Mouse (Mus musculus): ENCODE measurements around the gene 4930432M17Rik. TPM values are rescaled to one million over a fixed set of nuclear protein-coding genes. Genes with fewer than 3 reads are reported as not detected.

Gene 4930432M17Rik
- polyA plus RNA-seq, 1 experiment from 2014 or later = not detected

DNA sequence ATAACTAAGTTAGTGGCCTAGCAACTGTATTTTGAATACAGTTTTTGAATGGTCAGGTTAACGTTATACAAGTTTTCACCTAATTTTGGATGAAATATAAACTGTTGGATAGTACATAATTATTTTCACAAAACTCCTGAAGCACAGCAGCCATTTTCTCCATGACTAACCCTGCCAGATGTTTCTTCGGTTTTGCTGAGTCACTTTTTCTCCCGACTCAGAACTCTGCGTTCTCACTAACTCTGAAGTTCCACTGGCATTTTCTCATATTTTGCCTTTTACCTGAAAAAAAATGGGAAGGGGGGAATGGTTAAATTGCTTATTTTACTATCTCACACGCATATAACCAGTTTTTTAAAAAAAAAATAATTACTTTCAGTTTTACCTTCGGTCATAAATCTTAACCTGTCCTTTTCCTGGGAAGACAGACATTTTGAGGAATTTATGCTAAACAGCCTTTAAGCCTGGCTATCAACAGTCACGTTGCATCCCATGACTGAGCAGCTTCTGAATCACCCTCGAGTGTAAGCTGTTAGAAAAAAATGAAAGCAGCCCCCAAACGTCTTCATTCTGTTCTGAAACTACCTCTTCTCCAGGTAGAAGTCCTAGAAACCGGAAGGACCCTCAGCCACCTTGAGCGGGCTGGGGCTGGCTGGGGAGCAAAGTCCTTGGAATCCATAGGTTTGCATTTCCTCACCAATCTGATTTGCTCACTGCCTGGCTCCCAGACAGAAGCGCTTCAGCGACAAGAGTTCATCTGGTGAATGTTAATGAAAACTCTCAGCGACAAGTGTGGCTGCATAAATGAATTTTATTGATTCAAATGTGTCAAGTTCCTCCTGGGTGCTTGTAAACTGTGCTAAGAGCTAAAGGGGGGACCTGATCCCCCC is 50.5 kb downstream of the 4930432M17Rik start:
- peak overlapping the region; percentile 26; the same call in 1 of the 2 replicates for H3K4me2 ChIP-seq
- H3K9ac ChIP-seq = no peak overlapping the region
- H3K36me3 ChIP-seq (replicated peaks) = no peaks in the 10 kb centered on the region
- H3K4me3 ChIP-seq (replicated peaks) = no peak overlapping the region
- H3K27ac ChIP-seq (replicated peaks) = no peak overlapping the region
- peaks cover 48% of the 10 kb centered on the region for H3K27me3 ChIP-seq
- WGBS (ENCODE audit: insufficient replicate concordance) = 25% methylated on average over 14 of the region's 14 CpGs
- H3K9me3 ChIP-seq (replicated peaks) = no peaks in the 10 kb centered on the region
- no peak for ATAC-seq (ENCODE audit: insufficient read depth)
- peaks cover 18% of the 10 kb centered on the region; the same call in 1 of the 2 replicates for H3K4me1 ChIP-seq (replicated peaks)

DNA sequence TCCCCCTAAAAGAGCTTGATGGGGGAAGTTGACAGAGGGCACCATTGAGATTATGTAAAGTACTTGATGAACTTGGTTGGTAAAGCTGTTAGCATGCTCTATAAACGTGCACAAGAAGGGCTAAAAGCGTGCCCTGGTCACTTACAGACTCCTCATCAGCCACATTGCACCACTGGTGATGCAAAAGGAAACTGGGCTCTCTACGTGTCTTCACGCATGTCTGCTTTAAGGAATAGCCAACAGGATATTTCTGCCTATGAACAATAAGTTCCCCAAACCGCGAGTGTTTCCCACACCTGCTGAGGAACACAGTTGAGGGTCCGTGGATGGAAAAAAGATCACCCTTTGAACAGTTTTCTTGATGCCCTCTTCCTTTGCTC is 51.1 kb downstream of the 4930432M17Rik start:
- no peak for ATAC-seq (ENCODE audit: insufficient read depth)
- H3K4me2 ChIP-seq = peak overlapping the region; percentile 26; the same call in 1 of the 2 replicates
- peaks cover 48% of the 10 kb centered on the region for H3K27me3 ChIP-seq
- H3K9me3 ChIP-seq (replicated peaks) = no peaks in the 10 kb centered on the region
- WGBS (ENCODE audit: insufficient replicate concordance) = 22% methylated on average over 7 of the region's 7 CpGs
- no peak overlapping the region for H3K4me3 ChIP-seq (replicated peaks)
- no peak overlapping the region for H3K27ac ChIP-seq (replicated peaks)
- peaks cover 18% of the 10 kb centered on the region; the same call in 1 of the 2 replicates for H3K4me1 ChIP-seq (replicated peaks)
- H3K36me3 ChIP-seq (replicated peaks) = no peaks in the 10 kb centered on the region
- no peak overlapping the region for H3K9ac ChIP-seq

DNA sequence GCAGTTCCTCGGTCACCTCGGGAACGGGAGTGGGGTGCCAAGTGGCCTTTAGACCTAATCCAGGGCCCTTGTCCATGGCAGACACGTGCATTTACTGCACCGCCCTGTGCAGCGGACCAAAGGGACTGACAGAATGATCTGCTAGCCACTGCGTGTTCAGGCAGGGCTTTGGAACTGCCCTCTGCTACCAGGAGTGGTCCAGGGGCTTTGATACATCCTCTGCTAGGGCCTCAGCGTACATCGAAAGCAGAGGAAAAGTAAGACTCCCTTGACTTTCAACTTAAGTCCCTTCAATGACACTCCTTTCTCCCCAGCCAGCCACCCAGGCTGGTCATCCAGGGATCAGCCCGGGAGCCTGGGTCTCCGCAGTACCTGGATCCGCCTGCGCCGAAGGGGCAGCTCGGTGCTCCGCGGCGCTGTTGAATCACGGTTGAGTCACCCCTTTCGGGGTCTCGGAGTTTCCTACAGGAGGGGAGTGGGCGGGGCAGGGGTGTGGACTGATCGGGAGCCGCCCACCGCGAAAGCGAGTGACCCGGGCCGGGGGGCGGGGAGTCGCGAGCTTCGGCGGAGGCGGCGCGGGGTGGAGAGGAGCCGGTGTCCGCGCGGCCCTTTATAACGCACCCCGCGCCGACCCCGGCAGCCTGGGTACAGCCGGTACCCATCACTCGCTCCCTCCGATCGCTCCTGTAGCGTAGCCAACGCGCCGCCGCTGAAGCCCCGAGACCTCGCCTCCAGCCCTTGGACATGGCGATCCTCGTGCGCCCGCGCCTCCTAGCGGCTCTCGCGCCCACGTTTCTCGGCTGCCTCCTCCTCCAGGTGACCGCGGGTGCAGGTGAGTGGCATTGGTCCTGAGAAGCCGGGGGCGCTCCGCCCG is 52.6 kb downstream of the 4930432M17Rik start, which contains the start of gene F3:
Gene F3 (plus strand): TSS at position 567 of the 874 bp plus-strand sequence.
- WGBS (ENCODE audit: insufficient replicate concordance) = 1% methylated on average over 73 of the region's 73 CpGs
- peaks cover 48% of the 10 kb centered on the region for H3K27me3 ChIP-seq
- no peaks in the 10 kb centered on the region for H3K36me3 ChIP-seq (replicated peaks)
- peaks cover 18% of the 10 kb centered on the region; the same call in 1 of the 2 replicates for H3K4me1 ChIP-seq (replicated peaks)
- H3K9ac ChIP-seq = no peak within 1 kb of the TSS
- peak; percentile 54 for ATAC-seq (ENCODE audit: insufficient read depth)
- H3K27ac ChIP-seq (replicated peaks) = no peak within 1 kb of the TSS
- peak within 1 kb of the TSS; percentile 72 for H3K4me2 ChIP-seq
- H3K4me3 ChIP-seq (replicated peaks) = peak within 1 kb of the TSS; percentile 59
- H3K9me3 ChIP-seq (replicated peaks) = no peaks in the 10 kb centered on the region

DNA sequence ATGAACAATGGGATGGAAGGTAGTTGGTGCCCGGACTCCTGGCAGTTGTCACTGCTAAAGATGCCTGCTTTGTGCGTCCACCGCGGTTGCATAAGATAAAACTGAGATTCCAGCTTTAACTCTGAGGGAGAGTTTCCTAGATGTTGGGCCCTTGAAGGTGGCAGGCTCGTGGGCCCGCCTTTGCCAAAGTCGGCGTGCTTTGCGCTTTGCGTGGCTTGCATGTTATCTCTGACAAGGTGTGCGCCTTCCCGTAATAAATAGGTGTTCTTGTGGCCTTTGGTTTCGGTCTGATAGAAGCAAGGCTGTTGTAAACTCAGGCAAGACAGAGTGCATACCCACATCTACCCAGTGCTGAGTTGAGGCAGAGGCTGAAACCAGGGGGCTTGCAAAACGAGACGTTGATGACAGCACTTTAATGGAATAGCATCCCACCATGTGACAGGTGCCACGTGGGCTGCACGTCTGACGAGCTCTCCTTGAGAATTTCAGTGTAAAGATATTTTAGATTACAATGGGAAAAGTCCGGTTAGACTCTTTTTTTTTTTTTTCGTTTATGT is 53.5 kb downstream of the 4930432M17Rik start:
- Histone ChIP-seq H3K27me3 (peaks cover 48% of the 10 kb centered on the region), H3K9me3 (replicated peaks) (no peaks in the 10 kb centered on the region), H3K4me2 (peak overlapping the region; percentile 72), H3K4me1 (replicated peaks) (peaks cover 18% of the 10 kb centered on the region; the same call in 1 of the 2 replicates), H3K36me3 (replicated peaks) (no peaks in the 10 kb centered on the region), H3K27ac (replicated peaks) (no peak overlapping the region), H3K9ac (no peak overlapping the region), H3K4me3 (replicated peaks) (peak overlapping the region; percentile 59)
- no peak for ATAC-seq (ENCODE audit: insufficient read depth)
- 11% methylated on average over 20 of the region's 20 CpGs for WGBS (ENCODE audit: insufficient replicate concordance)

DNA sequence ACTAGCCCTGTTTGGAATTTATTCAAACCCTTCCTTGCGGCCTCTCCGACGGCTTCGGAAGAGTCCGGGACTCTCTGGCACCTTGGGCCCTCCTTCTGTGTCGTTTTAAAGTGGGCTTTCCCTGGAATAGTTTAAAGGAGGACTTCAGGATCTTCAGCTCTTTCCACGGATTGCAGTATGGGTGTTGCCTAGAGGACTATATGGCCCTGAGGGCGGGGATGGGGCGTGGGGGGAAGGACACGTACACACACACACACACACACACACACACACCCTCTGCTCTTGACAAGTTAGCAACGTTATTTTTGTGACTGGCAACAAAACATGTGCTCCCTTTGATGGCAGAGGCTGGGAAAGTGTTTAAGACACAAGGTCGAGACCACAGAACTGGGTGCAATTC is 54.0 kb downstream of the 4930432M17Rik start:
- no peak overlapping the region for H3K4me2 ChIP-seq
- no peak overlapping the region for H3K4me3 ChIP-seq (replicated peaks)

DNA sequence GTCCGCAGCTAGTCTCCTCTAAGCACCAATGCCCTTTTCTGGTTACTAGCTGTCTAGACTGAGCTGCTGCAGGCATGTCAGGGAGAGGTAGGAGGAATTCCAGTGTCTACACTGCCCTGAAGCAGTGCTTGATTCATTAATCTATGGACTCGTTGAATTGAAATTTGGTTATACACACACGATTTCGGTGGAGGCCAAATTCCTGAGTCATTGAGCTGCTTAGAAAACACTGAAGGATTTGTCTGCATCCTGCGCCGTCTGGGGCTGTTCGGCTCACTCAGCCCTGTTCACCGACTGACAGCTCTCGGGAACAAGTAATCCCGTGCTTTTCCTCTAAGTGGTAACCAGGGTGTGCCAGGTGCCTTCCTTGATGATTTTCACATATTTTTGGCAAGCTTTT is 55.1 kb downstream of the 4930432M17Rik start:
- 78% methylated on average over 10 of the region's 10 CpGs for WGBS (ENCODE audit: insufficient replicate concordance)

More for the DNA sequence above, 54.0 kb downstream of the 4930432M17Rik start:
- Histone ChIP-seq H3K27ac (replicated peaks) (no peak overlapping the region), H3K4me1 (replicated peaks) (peaks cover 18% of the 10 kb centered on the region; the same call in 1 of the 2 replicates), H3K36me3 (replicated peaks) (no peaks in the 10 kb centered on the region), H3K9ac (no peak overlapping the region), H3K27me3 (peaks cover 48% of the 10 kb centered on the region), H3K9me3 (replicated peaks) (no peaks in the 10 kb centered on the region)
- no peak for ATAC-seq (ENCODE audit: insufficient read depth)
- WGBS (ENCODE audit: insufficient replicate concordance) = 48% methylated on average over 12 of the region's 12 CpGs

DNA sequence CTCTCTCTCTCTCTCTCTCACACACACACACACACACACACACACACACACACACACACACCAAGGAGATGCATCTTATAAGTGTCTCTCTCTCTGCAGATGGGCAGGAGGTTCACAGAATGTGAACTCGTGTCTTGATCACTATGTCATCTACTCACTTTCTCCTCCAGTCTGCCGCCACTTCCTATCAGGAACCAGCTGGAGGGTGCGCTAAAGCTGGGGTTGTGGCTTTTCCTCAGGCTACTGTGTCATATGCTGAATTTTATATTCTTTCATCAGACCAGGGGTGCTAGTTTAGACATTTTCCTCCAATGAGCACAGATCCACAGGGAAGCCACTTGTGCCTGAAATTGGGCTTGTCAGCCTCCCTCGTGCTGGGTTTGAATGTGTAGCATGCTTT is 59.1 kb downstream of the 4930432M17Rik start:
- ATAC-seq (ENCODE audit: insufficient read depth) = no peak
- Histone ChIP-seq H3K4me1 (replicated peaks) (no peaks in the 10 kb centered on the region), H3K27me3 (peaks cover 9% of the 10 kb centered on the region), H3K36me3 (replicated peaks) (no peaks in the 10 kb centered on the region), H3K4me2 (no peak overlapping the region), H3K9me3 (replicated peaks) (no peaks in the 10 kb centered on the region), H3K4me3 (replicated peaks) (no peak overlapping the region), H3K9ac (no peak overlapping the region), H3K27ac (replicated peaks) (no peak overlapping the region)
- WGBS (ENCODE audit: insufficient replicate concordance) = 39% methylated on average over 4 of the region's 4 CpGs

More for the DNA sequence above, 55.1 kb downstream of the 4930432M17Rik start:
- no peak overlapping the region for H3K27ac ChIP-seq (replicated peaks)
- no peaks in the 10 kb centered on the region for H3K36me3 ChIP-seq (replicated peaks)
- no peak for ATAC-seq (ENCODE audit: insufficient read depth)
- H3K9ac ChIP-seq = no peak overlapping the region
- H3K9me3 ChIP-seq (replicated peaks) = no peaks in the 10 kb centered on the region
- peaks cover 18% of the 10 kb centered on the region; the same call in 1 of the 2 replicates for H3K4me1 ChIP-seq (replicated peaks)
- no peak overlapping the region for H3K4me2 ChIP-seq
- H3K4me3 ChIP-seq (replicated peaks) = no peak overlapping the region
- peaks cover 48% of the 10 kb centered on the region for H3K27me3 ChIP-seq

Other genes with a start within 250 kb of the 4930432M17Rik start
- gene Cnn3, start 244.3 kb upstream of the 4930432M17Rik start, polyA plus RNA-seq (2015; fragmentation: Nextera tagmentation; extraction: Ambion mirVana) = 97.4 and 98.3 TPM in 2 replicates
- gene Slc44a3, start 138.4 kb upstream of the 4930432M17Rik start, polyA plus RNA-seq (2015; fragmentation: Nextera tagmentation; extraction: Ambion mirVana) = 15.2 and 16.2 TPM in 2 replicates
- gene F3, start 52.8 kb downstream of the 4930432M17Rik start, polyA plus RNA-seq (2015; fragmentation: Nextera tagmentation; extraction: Ambion mirVana) = 0.48 and 0.61 TPM in 2 replicates
- 24.6 and 24.9 TPM in 2 replicates for gene Abcd3, start 144.5 kb downstream of the 4930432M17Rik start, polyA plus RNA-seq (2015; fragmentation: Nextera tagmentation; extraction: Ambion mirVana)